Mouse (Mus musculus) erythroid progenitor cell, adult 5-6 weeks (primary cell): Measurements from ENCODE around the gene Olfr1150-ps1. TPM values are rescaled to one million over a fixed set of nuclear protein-coding genes. Genes with fewer than 3 reads are reported as not detected.

Experiments
- ATAC-seq: replicated peaks from 2 replicates; pipeline ENCODE4 v1.8.0; 2016; ENCODE audit warnings: moderate number of reproducible peaks, mild to moderate bottlenecking, moderate TSS enrichment, inconsistent platforms; ENCODE audit not compliant: poor library complexity, low FRiP score, severe bottlenecking
- total RNA-seq, 2 experiments: library from RNA; stranded (forward) in 1 of 2; stranded (reverse) in 1 of 2; fragments of 150-400 nt in 1 of 2; fragments of 186-747, 209-891 nt in 1 of 2; gene quantifications; 2 replicates each; pipeline versions ENCODE4 v1.2.3 to v1.2.4; 2015 to 2017; ENCODE audit warnings: low replicate concordance in 2 of 2

The Olfr1150-ps1 gene
- total RNA-seq (2015; ENCODE audit: low replicate concordance) (not detected in 2 replicates), total RNA-seq (2017; ENCODE audit: low replicate concordance) (not detected in 2 replicates)

DNA sequence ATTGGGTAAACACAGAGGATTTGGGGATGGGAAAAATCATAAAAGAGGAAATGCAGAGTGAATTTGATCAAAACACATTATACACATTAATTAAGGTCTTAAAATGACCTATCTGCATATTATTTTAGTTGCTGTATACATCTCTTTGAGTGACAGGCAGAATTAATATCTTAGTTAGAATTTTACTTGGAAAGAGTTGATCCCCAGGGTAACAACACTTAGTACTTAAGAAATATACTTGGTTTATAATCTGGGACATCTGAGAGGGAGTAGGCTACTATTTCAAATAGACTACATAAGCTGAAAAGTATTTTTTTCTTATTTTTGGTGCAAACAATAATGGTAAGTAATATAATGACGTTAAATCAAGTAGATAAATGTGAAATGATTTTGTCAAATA, at the start of gene Olfr1150-ps1:
TSS of gene Olfr1150-ps1 (plus strand) at position 301 of the 400 bp plus-strand sequence.
- no peak for ATAC-seq

DNA sequence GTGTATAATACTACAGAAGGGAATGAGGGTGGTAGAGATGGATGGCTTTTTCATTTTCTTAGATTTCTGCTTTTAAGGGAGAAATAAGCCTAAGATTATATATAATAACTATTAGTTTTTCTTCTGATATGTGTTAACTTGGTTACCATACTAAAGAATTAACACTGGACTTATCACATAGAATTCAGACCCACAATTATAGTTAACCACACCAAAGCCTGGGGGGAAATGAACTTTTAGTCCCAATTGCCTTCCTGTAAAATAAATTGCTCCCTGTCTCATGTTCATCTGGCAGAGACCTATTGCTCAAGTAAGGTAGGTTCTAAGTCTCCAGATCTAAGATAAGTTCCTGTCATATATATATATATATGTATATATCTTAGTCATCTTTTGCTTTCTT, 43.5 kb upstream of the Olfr1150-ps1 start, which contains the start of gene Olfr1143:
TSS of gene Olfr1143 (plus strand) at position 301 of the 400 bp plus-strand sequence.
- ATAC-seq, result no peak

DNA sequence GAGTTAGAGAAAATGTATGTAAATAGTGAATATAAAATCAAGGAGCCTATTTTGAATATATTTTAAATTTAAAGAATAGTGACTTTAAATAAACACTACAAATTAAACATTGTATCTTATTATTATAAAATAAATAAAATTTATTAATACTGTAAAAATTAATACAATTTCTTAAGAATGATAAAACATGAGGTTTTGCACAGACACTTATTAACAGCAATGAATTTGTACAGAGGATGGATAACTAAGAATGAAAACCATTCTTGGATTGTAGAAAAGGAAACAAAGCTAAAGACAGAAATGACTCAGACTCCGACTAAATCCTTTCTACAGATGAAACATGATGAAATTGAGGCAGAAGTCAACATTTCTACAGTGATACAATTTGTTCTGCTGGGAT, 34.3 kb upstream of the Olfr1150-ps1 start, which contains the start of gene Olfr1145:
TSS of gene Olfr1145 (plus strand) at position 301 of the 400 bp plus-strand sequence.
- no peak for ATAC-seq

DNA sequence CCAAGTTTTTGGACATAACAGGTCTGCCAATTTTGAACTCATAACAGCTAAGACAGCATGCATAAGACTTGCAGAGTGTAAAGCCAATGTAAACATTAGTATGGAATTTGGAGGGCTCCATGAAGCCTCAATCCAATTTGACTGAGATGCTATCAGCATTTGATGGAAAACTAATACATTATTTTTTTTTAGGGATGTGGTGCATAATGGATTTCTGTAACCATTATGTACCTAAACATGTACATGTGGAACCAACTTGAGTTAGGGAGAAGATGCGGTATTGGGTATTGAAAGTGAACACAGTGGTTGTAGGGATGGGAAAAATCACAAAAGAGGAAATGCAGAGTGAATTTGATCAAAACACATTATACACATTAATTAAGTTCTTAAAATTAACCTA, 13.6 kb upstream of the Olfr1150-ps1 start, which contains the start of gene Olfr1148:
TSS of gene Olfr1148 (plus strand) at position 301 of the 400 bp plus-strand sequence.
- no peak for ATAC-seq

DNA sequence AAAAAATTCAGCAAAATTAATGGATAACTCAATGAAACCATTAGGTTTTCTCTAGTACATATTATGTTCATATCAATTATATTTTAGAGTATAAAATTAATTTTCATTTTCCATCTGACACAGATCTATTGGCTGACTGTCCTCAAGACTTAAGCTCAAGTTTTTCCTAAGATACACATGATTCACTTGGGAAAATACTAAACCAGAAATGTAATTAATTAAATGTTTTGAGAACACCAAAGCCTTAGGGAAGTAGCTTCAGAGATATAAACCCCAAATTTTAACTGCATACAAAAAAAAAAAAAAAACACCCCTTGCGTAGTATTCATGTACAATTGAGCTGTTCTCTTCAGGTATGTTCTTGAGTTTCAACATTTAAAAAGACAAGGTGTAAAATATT, 11.8 kb downstream of the Olfr1150-ps1 start, which contains the start of gene Olfr1151:
TSS of gene Olfr1151 (plus strand) at position 301 of the 400 bp plus-strand sequence.
- no peak for ATAC-seq

DNA sequence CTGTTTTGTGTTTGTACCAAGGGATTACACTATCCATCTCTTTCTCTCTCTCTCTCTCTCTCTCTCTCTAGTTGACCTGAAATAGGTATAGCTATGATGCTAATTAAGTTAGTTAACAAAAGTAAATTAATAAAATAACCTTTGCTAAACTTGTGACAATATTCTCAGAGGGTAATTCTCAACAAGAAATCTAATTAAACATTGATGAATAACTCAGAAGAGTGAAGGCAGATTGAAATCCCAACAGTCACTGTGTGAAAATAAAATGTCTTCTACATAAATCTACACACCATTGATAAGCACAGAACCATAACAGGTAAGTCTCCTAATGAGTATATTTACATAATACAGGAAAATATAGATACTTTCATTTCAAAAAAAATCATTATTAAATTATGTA, 22.4 kb downstream of the Olfr1150-ps1 start, which contains the start of gene Olfr1152:
TSS of gene Olfr1152 (plus strand) at position 301 of the 400 bp plus-strand sequence.
- no peak for ATAC-seq

DNA sequence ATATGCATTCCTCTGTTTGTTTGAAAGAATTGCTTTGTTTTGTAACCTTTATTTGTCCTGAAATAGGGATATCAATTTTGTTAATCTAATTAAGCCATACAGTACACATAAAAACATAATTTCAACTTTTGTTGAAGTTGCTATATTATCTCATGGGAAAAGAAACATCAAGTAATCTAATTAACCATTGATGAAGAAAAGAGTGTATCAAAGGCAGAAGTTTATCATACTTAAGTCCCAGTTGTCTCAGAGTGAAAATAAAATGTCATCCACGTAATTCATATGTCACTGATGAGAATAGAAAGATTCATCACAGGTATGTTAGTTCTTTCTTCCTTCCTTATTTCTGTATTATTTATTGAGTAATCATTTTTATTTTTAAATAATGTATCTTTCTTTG, 50.9 kb downstream of the Olfr1150-ps1 start, which contains the start of gene Olfr1153:
TSS of gene Olfr1153 (plus strand) at position 301 of the 400 bp plus-strand sequence.
- ATAC-seq, result no peak

Other genes with a start within 250 kb of the Olfr1150-ps1 start
- gene Olfr1130, start 237.8 kb upstream of the Olfr1150-ps1 start, total RNA-seq (2015; ENCODE audit: low replicate concordance), result not detected in 2 replicates
- gene Olfr1130, start 237.8 kb upstream of the Olfr1150-ps1 start, total RNA-seq (2017; ENCODE audit: low replicate concordance), result not detected in 2 replicates
- not detected in 2 replicates for gene Olfr1131, start 216.9 kb upstream of the Olfr1150-ps1 start, total RNA-seq (2015; ENCODE audit: low replicate concordance)
- gene Olfr1131, start 216.9 kb upstream of the Olfr1150-ps1 start, total RNA-seq (2017; ENCODE audit: low replicate concordance), result not detected in 2 replicates
- gene Olfr1132, start 206.5 kb upstream of the Olfr1150-ps1 start, total RNA-seq (2015; ENCODE audit: low replicate concordance), result not detected in 2 replicates
- gene Olfr1132, start 206.5 kb upstream of the Olfr1150-ps1 start, total RNA-seq (2017; ENCODE audit: low replicate concordance), result not detected in 2 replicates
- gene Olfr1133, start 196.6 kb upstream of the Olfr1150-ps1 start, total RNA-seq (2015; ENCODE audit: low replicate concordance), result not detected in 2 replicates
- not detected in 2 replicates for gene Olfr1133, start 196.6 kb upstream of the Olfr1150-ps1 start, total RNA-seq (2017; ENCODE audit: low replicate concordance)
- not detected in 2 replicates for gene Olfr1134, start 185.5 kb upstream of the Olfr1150-ps1 start, total RNA-seq (2015; ENCODE audit: low replicate concordance)
- not detected in 2 replicates for gene Olfr1134, start 185.5 kb upstream of the Olfr1150-ps1 start, total RNA-seq (2017; ENCODE audit: low replicate concordance)
- not detected in 2 replicates for gene Olfr1135, start 170.3 kb upstream of the Olfr1150-ps1 start, total RNA-seq (2015; ENCODE audit: low replicate concordance)
- gene Olfr1135, start 170.3 kb upstream of the Olfr1150-ps1 start, total RNA-seq (2017; ENCODE audit: low replicate concordance), result not detected in 2 replicates
- not detected in 2 replicates for gene Olfr1136, start 150.0 kb upstream of the Olfr1150-ps1 start, total RNA-seq (2015; ENCODE audit: low replicate concordance)
- gene Olfr1136, start 150.0 kb upstream of the Olfr1150-ps1 start, total RNA-seq (2017; ENCODE audit: low replicate concordance), result not detected in 2 replicates
- not detected in 2 replicates for gene Olfr1137, start 130.8 kb upstream of the Olfr1150-ps1 start, total RNA-seq (2015; ENCODE audit: low replicate concordance)
- gene Olfr1137, start 130.8 kb upstream of the Olfr1150-ps1 start, total RNA-seq (2017; ENCODE audit: low replicate concordance), result not detected in 2 replicates
- not detected in 2 replicates for gene Olfr1138, start 104.0 kb upstream of the Olfr1150-ps1 start, total RNA-seq (2015; ENCODE audit: low replicate concordance)
- not detected in 2 replicates for gene Olfr1138, start 104.0 kb upstream of the Olfr1150-ps1 start, total RNA-seq (2017; ENCODE audit: low replicate concordance)
- gene Olfr1140, start 100.2 kb upstream of the Olfr1150-ps1 start, total RNA-seq (2015; ENCODE audit: low replicate concordance), result not detected in 2 replicates
- not detected in 2 replicates for gene Olfr1140, start 100.2 kb upstream of the Olfr1150-ps1 start, total RNA-seq (2017; ENCODE audit: low replicate concordance)
- not detected in 2 replicates for gene Olfr1141, start 90.0 kb upstream of the Olfr1150-ps1 start, total RNA-seq (2015; ENCODE audit: low replicate concordance)
- not detected in 2 replicates for gene Olfr1141, start 90.0 kb upstream of the Olfr1150-ps1 start, total RNA-seq (2017; ENCODE audit: low replicate concordance)
- not detected in 2 replicates for gene Olfr152, start 64.5 kb upstream of the Olfr1150-ps1 start, total RNA-seq (2015; ENCODE audit: low replicate concordance)
- gene Olfr152, start 64.5 kb upstream of the Olfr1150-ps1 start, total RNA-seq (2017; ENCODE audit: low replicate concordance), result not detected in 2 replicates
- not detected in 2 replicates for gene Olfr1143, start 43.4 kb upstream of the Olfr1150-ps1 start, total RNA-seq (2015; ENCODE audit: low replicate concordance)
- not detected in 2 replicates for gene Olfr1143, start 43.4 kb upstream of the Olfr1150-ps1 start, total RNA-seq (2017; ENCODE audit: low replicate concordance)
- gene Olfr1145, start 34.2 kb upstream of the Olfr1150-ps1 start, total RNA-seq (2015; ENCODE audit: low replicate concordance), result not detected in 2 replicates
- not detected in 2 replicates for gene Olfr1145, start 34.2 kb upstream of the Olfr1150-ps1 start, total RNA-seq (2017; ENCODE audit: low replicate concordance)
- gene Olfr1148, start 13.5 kb upstream of the Olfr1150-ps1 start, total RNA-seq (2015; ENCODE audit: low replicate concordance), result not detected in 2 replicates
- not detected in 2 replicates for gene Olfr1148, start 13.5 kb upstream of the Olfr1150-ps1 start, total RNA-seq (2017; ENCODE audit: low replicate concordance)
- not detected in 2 replicates for gene Olfr1151, start 11.9 kb downstream of the Olfr1150-ps1 start, total RNA-seq (2015; ENCODE audit: low replicate concordance)
- gene Olfr1151, start 11.9 kb downstream of the Olfr1150-ps1 start, total RNA-seq (2017; ENCODE audit: low replicate concordance), result not detected in 2 replicates
- not detected in 2 replicates for gene Olfr1152, start 22.5 kb downstream of the Olfr1150-ps1 start, total RNA-seq (2015; ENCODE audit: low replicate concordance)
- not detected in 2 replicates for gene Olfr1152, start 22.5 kb downstream of the Olfr1150-ps1 start, total RNA-seq (2017; ENCODE audit: low replicate concordance)
- not detected in 2 replicates for gene Olfr1153, start 51.0 kb downstream of the Olfr1150-ps1 start, total RNA-seq (2015; ENCODE audit: low replicate concordance)
- gene Olfr1153, start 51.0 kb downstream of the Olfr1150-ps1 start, total RNA-seq (2017; ENCODE audit: low replicate concordance), result not detected in 2 replicates
- gene Olfr1154, start 61.2 kb downstream of the Olfr1150-ps1 start, total RNA-seq (2015; ENCODE audit: low replicate concordance), result not detected in 2 replicates
- not detected in 2 replicates for gene Olfr1154, start 61.2 kb downstream of the Olfr1150-ps1 start, total RNA-seq (2017; ENCODE audit: low replicate concordance)
- gene Olfr1155, start 101.1 kb downstream of the Olfr1150-ps1 start, total RNA-seq (2015; ENCODE audit: low replicate concordance), result not detected in 2 replicates
- not detected in 2 replicates for gene Olfr1155, start 101.1 kb downstream of the Olfr1150-ps1 start, total RNA-seq (2017; ENCODE audit: low replicate concordance)
- not detected in 2 replicates for gene Olfr1156, start 109.1 kb downstream of the Olfr1150-ps1 start, total RNA-seq (2015; ENCODE audit: low replicate concordance)
- gene Olfr1156, start 109.1 kb downstream of the Olfr1150-ps1 start, total RNA-seq (2017; ENCODE audit: low replicate concordance), result not detected in 2 replicates
- not detected in 2 replicates for gene Olfr1157, start 124.3 kb downstream of the Olfr1150-ps1 start, total RNA-seq (2015; ENCODE audit: low replicate concordance)
- gene Olfr1157, start 124.3 kb downstream of the Olfr1150-ps1 start, total RNA-seq (2017; ENCODE audit: low replicate concordance), result not detected in 2 replicates
- not detected in 2 replicates for gene Olfr74, start 130.7 kb downstream of the Olfr1150-ps1 start, total RNA-seq (2015; ENCODE audit: low replicate concordance)
- not detected in 2 replicates for gene Olfr74, start 130.7 kb downstream of the Olfr1150-ps1 start, total RNA-seq (2017; ENCODE audit: low replicate concordance)
- not detected in 2 replicates for gene Olfr1158, start 146.1 kb downstream of the Olfr1150-ps1 start, total RNA-seq (2015; ENCODE audit: low replicate concordance)
- gene Olfr1158, start 146.1 kb downstream of the Olfr1150-ps1 start, total RNA-seq (2017; ENCODE audit: low replicate concordance), result not detected in 2 replicates
- not detected in 2 replicates for gene Olfr1160, start 164.3 kb downstream of the Olfr1150-ps1 start, total RNA-seq (2015; ENCODE audit: low replicate concordance)
- not detected in 2 replicates for gene Olfr1160, start 164.3 kb downstream of the Olfr1150-ps1 start, total RNA-seq (2017; ENCODE audit: low replicate concordance)
- not detected in 2 replicates for gene Olfr1161, start 178.8 kb downstream of the Olfr1150-ps1 start, total RNA-seq (2015; ENCODE audit: low replicate concordance)
- gene Olfr1161, start 178.8 kb downstream of the Olfr1150-ps1 start, total RNA-seq (2017; ENCODE audit: low replicate concordance), result not detected in 2 replicates
- gene Olfr73, start 193.7 kb downstream of the Olfr1150-ps1 start, total RNA-seq (2015; ENCODE audit: low replicate concordance), result not detected in 2 replicates
- not detected in 2 replicates for gene Olfr73, start 193.7 kb downstream of the Olfr1150-ps1 start, total RNA-seq (2017; ENCODE audit: low replicate concordance)
- not detected in 2 replicates for gene Olfr1162, start 207.1 kb downstream of the Olfr1150-ps1 start, total RNA-seq (2015; ENCODE audit: low replicate concordance)
- not detected in 2 replicates for gene Olfr1162, start 207.1 kb downstream of the Olfr1150-ps1 start, total RNA-seq (2017; ENCODE audit: low replicate concordance)
- gene Olfr1163, start 227.8 kb downstream of the Olfr1150-ps1 start, total RNA-seq (2015; ENCODE audit: low replicate concordance), result not detected in 2 replicates
- gene Olfr1163, start 227.8 kb downstream of the Olfr1150-ps1 start, total RNA-seq (2017; ENCODE audit: low replicate concordance), result not detected in 2 replicates
- gene Olfr1164, start 250.0 kb downstream of the Olfr1150-ps1 start, total RNA-seq (2015; ENCODE audit: low replicate concordance), result not detected in 2 replicates
- gene Olfr1164, start 250.0 kb downstream of the Olfr1150-ps1 start, total RNA-seq (2017; ENCODE audit: low replicate concordance), result not detected in 2 replicates